9 mouse cellular contexts compared by ENCODE assay signal in genomic region chr15:26895251-26895711, GRCm38 (mm10). TPM values are rescaled to one million over a fixed set of nuclear protein-coding genes. Genes with fewer than 3 reads are reported as not detected.
A peak's percentile ranks its signal among the peaks of the same experiment; 100 is the strongest.
DNase-seq lines count a peak whose midpoint lies in the region; ATAC-seq and TF ChIP-seq lines count a peak whose summit lies in the region.
"Had no signal": no experiment of that assay in that cellular context is flagged by ENCODE, and none has a peak within 500 bp of the region (broad histone marks: within the 10 kb centered on the region; RNA-seq: fewer than 3 reads in every experiment).

Gene Fbxl7 (minus strand): TSS chr15:26895580.

- WGBS in forebrain, embryonic 13.5 days = under 1% methylated on average over 56 of the region's 58 CpGs
- under 1% methylated on average over 56 of the region's 58 CpGs for WGBS in heart, embryonic 16.5 days
- WGBS in liver, embryonic 16.5 days (ENCODE audit: insufficient replicate concordance) = under 1% methylated on average over 40 of the region's 58 CpGs

- peak within 1 kb of the TSS; percentile 81 for H3K9ac ChIP-seq in forebrain, embryonic 13.5 days
- H3K9ac ChIP-seq in heart, embryonic 16.5 days (ENCODE audit: low read length) = peak within 1 kb of the TSS; percentile 81
- peak within 1 kb of the TSS; percentile 24; the same call in 1 of the 2 replicates for H3K9ac ChIP-seq in liver, embryonic 16.5 days (ENCODE audit: low read depth, low read length)

- peaks cover 28% of the 10 kb centered on the region for H3K27me3 ChIP-seq in E14TG2a.4 (ENCODE audit: insufficient read depth, low read length)
- H3K27me3 ChIP-seq in forebrain, embryonic 13.5 days = no peaks in the 10 kb centered on the region
- no peaks in the 10 kb centered on the region for H3K27me3 ChIP-seq in heart, embryonic 16.5 days (ENCODE audit: control insufficient read depth, insufficient read depth, low read length)
- peaks cover 20% of the 10 kb centered on the region for H3K27me3 ChIP-seq in liver, embryonic 16.5 days (ENCODE audit: control insufficient read depth, insufficient read depth, low read depth, low read length)

- H3K9me3 ChIP-seq in E14TG2a.4 (ENCODE audit: low read length) = peaks cover 43% of the 10 kb centered on the region
- no peaks in the 10 kb centered on the region for H3K9me3 ChIP-seq in forebrain, embryonic 13.5 days (replicated peaks)
- no peaks in the 10 kb centered on the region for H3K9me3 ChIP-seq in heart, embryonic 16.5 days (replicated peaks; ENCODE audit: control insufficient read depth, low read length)
- H3K9me3 ChIP-seq in liver, embryonic 16.5 days (replicated peaks; ENCODE audit: control insufficient read depth, low read length) = no peaks in the 10 kb centered on the region

- peaks cover 9% of the 10 kb centered on the region for H3K4me1 ChIP-seq in E14TG2a.4 (replicated peaks; ENCODE audit: low read depth, low read length)
- peaks cover 25% of the 10 kb centered on the region for H3K4me1 ChIP-seq in forebrain, embryonic 13.5 days
- no peaks in the 10 kb centered on the region for H3K4me1 ChIP-seq in heart, embryonic 16.5 days (ENCODE audit: control insufficient read depth, insufficient read depth, low read length)
- no peaks in the 10 kb centered on the region for H3K4me1 ChIP-seq in liver, embryonic 16.5 days (ENCODE audit: control insufficient read depth, low read depth, low read length)

- peak; percentile 36 for ATAC-seq in cerebellum, adult (ENCODE audit: insufficient number of reproducible peaks, low FRiP score, low TSS enrichment)
- peak; percentile 94 for ATAC-seq in forebrain, embryonic 13.5 days
- ATAC-seq in heart, embryonic 16.5 days (replicated peaks; ENCODE audit: extremely low read depth, insufficient read depth, low FRiP score) = peak; percentile 94
- ATAC-seq in liver, embryonic 16.5 days (ENCODE audit: low read depth) = peak; percentile 61

- TF ChIP-seq CTCF in E14TG2a.4 (conservative IDR thresholded peaks at IDR 0.05; ENCODE audit: low read length) = no peak

- H3K4me2 ChIP-seq in forebrain, embryonic 13.5 days = peak within 1 kb of the TSS; percentile 88
- H3K4me2 ChIP-seq in heart, embryonic 16.5 days (ENCODE audit: low read depth, low read length) = peak within 1 kb of the TSS; percentile 94
- H3K4me2 ChIP-seq in liver, embryonic 16.5 days (ENCODE audit: low read depth, low read length) = peak within 1 kb of the TSS; percentile 59

- peak; percentile 84 to 92 for DNase-seq in kidney, postnatal 25 days
- peak; percentile 86 for DNase-seq in ovary, adult 18-20 months (ENCODE audit: low spot score)
- DNase-seq in urinary bladder, adult 2 months (ENCODE audit: low spot score) = peak; percentile 65

- peak within 1 kb of the TSS; percentile 87 for H3K4me3 ChIP-seq in E14TG2a.4 (replicated peaks; ENCODE audit: low read length)
- peak within 1 kb of the TSS; percentile 75 for H3K4me3 ChIP-seq in forebrain, embryonic 13.5 days
- H3K4me3 ChIP-seq in heart, embryonic 16.5 days (ENCODE audit: low read length) = peak within 1 kb of the TSS; percentile 71
- peak within 1 kb of the TSS; percentile 54 for H3K4me3 ChIP-seq in liver, embryonic 16.5 days (ENCODE audit: low read depth, low read length)

- no peaks in the 10 kb centered on the region for H3K36me3 ChIP-seq in E14TG2a.4 (ENCODE audit: insufficient read depth, low read length)
- no peaks in the 10 kb centered on the region for H3K36me3 ChIP-seq in forebrain, embryonic 13.5 days (ENCODE audit: poor library complexity, severe bottlenecking)
- H3K36me3 ChIP-seq in heart, embryonic 16.5 days (ENCODE audit: control insufficient read depth, insufficient read depth) = no peaks in the 10 kb centered on the region
- no peaks in the 10 kb centered on the region for H3K36me3 ChIP-seq in liver, embryonic 16.5 days (ENCODE audit: control insufficient read depth, insufficient read depth)
- H3K36me3 ChIP-seq: G1E had no signal

- H3K27ac ChIP-seq in forebrain, embryonic 13.5 days = peak within 1 kb of the TSS; percentile 63
- peak within 1 kb of the TSS; percentile 91 for H3K27ac ChIP-seq in heart, embryonic 16.5 days (ENCODE audit: low read length)
- H3K27ac ChIP-seq in liver, embryonic 16.5 days (ENCODE audit: low read length) = no peak within 1 kb of the TSS

RNA-seq across cellular contexts. Expression of gene Fbxl7, which starts in this region (rescaled TPM):
- 7.4 and 7.6 TPM in 2 replicates for polyA plus RNA-seq in forebrain, embryonic 13.5 days (2015; fragmentation: Nextera tagmentation; extraction: Ambion mirVana)
- polyA plus RNA-seq in heart, embryonic 16.5 days (2015; fragmentation: Nextera tagmentation; extraction: Ambion mirVana) = 7.3 and 8.5 TPM in 2 replicates
- 0.76 and 1.0 TPM in 2 replicates for polyA plus RNA-seq in liver, embryonic 16.5 days (2015; fragmentation: Nextera tagmentation; extraction: Ambion mirVana)
- 7.8 and 9.3 TPM in 2 replicates for polyA plus RNA-seq in urinary bladder, adult 2 months (2012; rRNA removed)
- polyA plus RNA-seq: G1E had no signal

Comparison
In these comparisons a context has a peak if more than half of its experiments do, and no peak if none do; other contexts are left out.
1. ATAC-seq: peak in every context shown above with its lines; median percentile 94 in forebrain, embryonic 13.5 days; 94 in heart, embryonic 16.5 days; 61 in liver, embryonic 16.5 days; 36 in cerebellum, adult.
2. H3K9ac ChIP-seq: peak in every context shown above with its lines; median percentile 81 in forebrain, embryonic 13.5 days; 81 in heart, embryonic 16.5 days; 24 in liver, embryonic 16.5 days.